Mouse (Mus musculus) kidney, adult 2 months (tissue): ENCODE data around the gene Bach1.

Experiments used
- CTCF ChIP-seq: fragments of 200-500 bp; conservative IDR thresholded peaks from 2 replicates; pipeline ENCODE4 v1.5.1; 2011; ENCODE audit warnings: low read depth, mild to moderate bottlenecking, control low read depth, low read length, moderate library complexity, mixed read lengths; ENCODE audit not compliant: insufficient read depth, insufficient read length
- POLR2A ChIP-seq: fragments of 200-500 bp; IDR thresholded peaks from one replicate; pipeline ENCODE4 v1.6.1; 2011; ENCODE audit warnings: low read depth, low read length, control low read depth

GRCm38 (mm10) chr16:87657291-87657690, 41.5 kb upstream of the Bach1 start:
- TF ChIP-seq POLR2A: no peak
- TF ChIP-seq CTCF: no peak
